Mouse (Mus musculus): Measurements from ENCODE around the gene Ankdd1a.

GRCm38 (mm10) chr9:65520505-65520876 lies 498 bp upstream of the Ankdd1a start:
- no peak for TF ChIP-seq CTCF (IDR thresholded peaks at IDR 0.05; ENCODE audit: low read depth, low read length)
- no peak for TF ChIP-seq POLR2AphosphoS5 (IDR thresholded peaks at IDR 0.05; ENCODE audit: insufficient replicate concordance, low read depth, low read length)
- no peak for TF ChIP-seq TAL1 (conservative IDR thresholded peaks at IDR 0.05; ENCODE audit: low read depth, low read length)

All from G1E (cell line).